Mouse (Mus musculus) intestine, postnatal 0 days (tissue): Measurements from ENCODE around the gene Lsm11. TPM values are rescaled to one million over a fixed set of nuclear protein-coding genes. Genes with fewer than 3 reads are reported as not detected.

ENCODE experiments used
- ATAC-seq: fragments of 200-750 bp; cut with Nextera tagmentation; 2 replicates; pipeline ENCODE4 v1.8.0; 2017; ENCODE audit warnings: mild to moderate bottlenecking, moderate TSS enrichment, moderate library complexity
- H3K27ac ChIP-seq: fragments of 300-500 bp; sonication (generic); 2 replicates; pipeline ENCODE4 v1.5.1; 2014; ENCODE audit warnings: mild to moderate bottlenecking, low read depth, low read length, moderate library complexity
- H3K27me3 ChIP-seq: fragments of 300-500 bp; sonication (generic); replicated peaks from 2 replicates; pipeline ENCODE4 v1.6.1; 2014; ENCODE audit warnings: low read length, mixed read lengths; ENCODE audit not compliant: control insufficient read depth, insufficient read depth
- H3K36me3 ChIP-seq: fragments of 300-500 bp; sonication (generic); 2 replicates; pipeline ENCODE4 v1.6.1; 2014; ENCODE audit warnings: mild to moderate bottlenecking, moderate library complexity; ENCODE audit not compliant: control insufficient read depth, insufficient read depth
- H3K4me1 ChIP-seq: fragments of 300-500 bp; sonication (generic); replicated peaks from 2 replicates; pipeline ENCODE4 v1.6.1; 2014; ENCODE audit warnings: antibody characterized with exemption, low read length, mixed read lengths; ENCODE audit not compliant: control insufficient read depth, insufficient read depth
- H3K4me2 ChIP-seq: fragments of 300-500 bp; sonication (generic); replicated peaks from 2 replicates; pipeline ENCODE4 v1.6.1; 2014; ENCODE audit warnings: low read depth, mild to moderate bottlenecking, moderate library complexity
- H3K4me3 ChIP-seq: fragments of 300-500 bp; sonication (generic); 2 replicates; pipeline ENCODE4 v1.5.1; 2014; ENCODE audit warnings: low read depth, low read length
- H3K9ac ChIP-seq: fragments of 300-500 bp; sonication (generic); 2 replicates; pipeline ENCODE4 v1.6.1; 2014; ENCODE audit warnings: mild to moderate bottlenecking, low read depth, low read length
- H3K9me3 ChIP-seq: fragments of 300-500 bp; sonication (generic); 2 replicates; pipeline ENCODE4 v1.6.1; 2016; ENCODE audit warnings: mixed run types; ENCODE audit not compliant: control insufficient read depth
- CTCF ChIP-seq: sonication (generic); IDR thresholded peaks from 2 replicates; pipeline ENCODE4 v1.5.1; 2016; ENCODE audit warnings: low read depth, mild to moderate bottlenecking, control low read depth, antibody characterized with exemption, moderate library complexity
- WGBS: fragments of 180-500 bp; shearing (Covaris S2); extraction: QIAGEN DNeasy Blood & Tissue Kit; methylation state at CpG from one replicate; pipeline ENCODE4 v1.1.7; 2014; 5-methylcytosine and 5-hydroxymethylcytosine counted together
- polyA plus RNA-seq: library from polyadenylated mRNA; unstranded; fragments of >200 nt; fragmentation: Nextera tagmentation; extraction: Ambion mirVana; gene quantifications from 2 replicates; pipeline ENCODE4 v1.2.1, GENCODE M21; 2015

Lsm11 gene
- polyA plus RNA-seq, 1 experiment from 2014 or later, result 3.4 TPM

- Histone ChIP-seq H3K9ac (no peak overlapping the region), H3K9me3 (no peaks in the 10 kb centered on the region), H3K4me3 (no peak overlapping the region), H3K4me2 (no peak overlapping the region), H3K27ac (no peak overlapping the region), H3K27me3 (no peaks in the 10 kb centered on the region), H3K4me1 (no peaks in the 10 kb centered on the region), H3K36me3 (no peaks in the 10 kb centered on the region)
- no peak for TF ChIP-seq CTCF
- 43% methylated on average over 8 of the region's 8 CpGs for whole genome bisulfite sequencing
- no peak for ATAC-seq
These were observed 23.7 kb downstream of the Lsm11 start for GRCm38 (mm10) chr11:45921026-45921425.

GRCm38 (mm10) chr11:45918836-45919235 is 25.9 kb downstream of the Lsm11 start:
- H3K36me3 ChIP-seq, result no peaks in the 10 kb centered on the region
- no peaks in the 10 kb centered on the region for H3K9me3 ChIP-seq
- no peak overlapping the region for H3K27ac ChIP-seq
- WGBS, result 87% methylated on average over 4 of the region's 4 CpGs
- H3K4me2 ChIP-seq, result no peak overlapping the region
- H3K9ac ChIP-seq, result no peak overlapping the region
- H3K27me3 ChIP-seq, result no peaks in the 10 kb centered on the region
- H3K4me3 ChIP-seq, result no peak overlapping the region
- no peak for TF ChIP-seq CTCF
- no peaks in the 10 kb centered on the region for H3K4me1 ChIP-seq
- no peak for ATAC-seq

- no peak for ATAC-seq
- H3K4me2 ChIP-seq, result no peak overlapping the region
- 92% methylated on average over 6 of the region's 6 CpGs for WGBS
- no peak overlapping the region for H3K9ac ChIP-seq
- H3K27ac ChIP-seq, result no peak overlapping the region
- no peaks in the 10 kb centered on the region for H3K27me3 ChIP-seq
- no peaks in the 10 kb centered on the region for H3K9me3 ChIP-seq
- H3K4me3 ChIP-seq, result no peak overlapping the region
- TF ChIP-seq CTCF, result no peak
- no peaks in the 10 kb centered on the region for H3K4me1 ChIP-seq
- no peaks in the 10 kb centered on the region for H3K36me3 ChIP-seq
These were observed 26.7 kb downstream of the Lsm11 start for GRCm38 (mm10) chr11:45918018-45918417.

GRCm38 (mm10) chr11:45916196-45916595 is 28.5 kb downstream of the Lsm11 start:
- peaks cover 12% of the 10 kb centered on the region for H3K36me3 ChIP-seq
- 84% methylated on average over 10 of the region's 10 CpGs for WGBS
- H3K4me1 ChIP-seq, result no peaks in the 10 kb centered on the region

GRCm38 (mm10) chr11:45910701-45911100 is 34.0 kb downstream of the Lsm11 start:
- H3K9ac ChIP-seq, result no peak overlapping the region
- no peaks in the 10 kb centered on the region for H3K27me3 ChIP-seq
- H3K9me3 ChIP-seq, result no peaks in the 10 kb centered on the region
- ATAC-seq, result no peak
- no peak for TF ChIP-seq CTCF
- H3K27ac ChIP-seq, result no peak overlapping the region
- H3K36me3 ChIP-seq, result peaks cover 60% of the 10 kb centered on the region
- 97% methylated on average over 5 of the region's 5 CpGs for WGBS
- no peaks in the 10 kb centered on the region for H3K4me1 ChIP-seq
- no peak overlapping the region for H3K4me2 ChIP-seq
- no peak overlapping the region for H3K4me3 ChIP-seq

More at GRCm38 (mm10) chr11:45916196-45916595, 28.5 kb downstream of the Lsm11 start:
- H3K4me2 ChIP-seq, result no peak overlapping the region
- H3K9ac ChIP-seq, result no peak overlapping the region
- no peak overlapping the region for H3K27ac ChIP-seq
- H3K9me3 ChIP-seq, result no peaks in the 10 kb centered on the region
- TF ChIP-seq CTCF, result no peak
- no peak overlapping the region for H3K4me3 ChIP-seq
- H3K27me3 ChIP-seq, result no peaks in the 10 kb centered on the region
- no peak for ATAC-seq

- WGBS, result 97% methylated on average over 7 of the region's 7 CpGs
- no peak overlapping the region for H3K4me2 ChIP-seq
- H3K4me3 ChIP-seq, result no peak overlapping the region
- H3K9me3 ChIP-seq, result no peaks in the 10 kb centered on the region
- H3K36me3 ChIP-seq, result peaks cover 64% of the 10 kb centered on the region
- H3K9ac ChIP-seq, result no peak overlapping the region
- no peaks in the 10 kb centered on the region for H3K27me3 ChIP-seq
- no peak for ATAC-seq
- no peaks in the 10 kb centered on the region for H3K4me1 ChIP-seq
- no peak for TF ChIP-seq CTCF
- no peak overlapping the region for H3K27ac ChIP-seq
These were observed 35.8 kb downstream of the Lsm11 start for GRCm38 (mm10) chr11:45908894-45909293.

GRCm38 (mm10) chr11:45908070-45908469 is 36.7 kb downstream of the Lsm11 start:
- ATAC-seq, result no peak
- H3K36me3 ChIP-seq, result peaks cover 73% of the 10 kb centered on the region
- WGBS, result 91% methylated on average over 7 of the region's 7 CpGs
- H3K9me3 ChIP-seq, result no peaks in the 10 kb centered on the region
- no peak for TF ChIP-seq CTCF
- H3K4me1 ChIP-seq, result no peaks in the 10 kb centered on the region
- H3K9ac ChIP-seq, result no peak overlapping the region
- H3K4me2 ChIP-seq, result no peak overlapping the region
- no peak overlapping the region for H3K27ac ChIP-seq
- no peaks in the 10 kb centered on the region for H3K27me3 ChIP-seq
- no peak overlapping the region for H3K4me3 ChIP-seq
